Mouse (Mus musculus): ENCODE results near the gene Ip6k3. TPM values are rescaled to one million over a fixed set of nuclear protein-coding genes. Genes with fewer than 3 reads are reported as not detected.

Ip6k3 gene
- total and polyA plus RNA-seq, 3 experiments = 26.3 to 65.7 (median 53.9) TPM

GRCm38 (mm10) chr17:27176287-27176686 is 8.7 kb upstream of the Ip6k3 start (continued):
- TF ChIP-seq MAX (IDR thresholded peaks at IDR 0.05; ENCODE audit: low read length) = no peak
- peak; percentile 43 for TF ChIP-seq HCFC1 (IDR thresholded peaks at IDR 0.05; ENCODE audit: low read depth, low read length)
- TF ChIP-seq CTCF (conservative IDR thresholded peaks at IDR 0.05 in 1 of 2, IDR thresholded peaks at IDR 0.05 in 1 of 2; ENCODE audit: low read depth in 2 of 2, low read length in 2 of 2) = no peak
- TF ChIP-seq UBTF (IDR thresholded peaks at IDR 0.05; ENCODE audit: low read depth, low read length) = no peak
- no peak for TF ChIP-seq GABPA (IDR thresholded peaks at IDR 0.05; ENCODE audit: insufficient replicate concordance, low read depth, low read length)
- TF ChIP-seq ETS1 (conservative IDR thresholded peaks at IDR 0.05; ENCODE audit: low read depth, low read length) = peak; percentile 79
- TF ChIP-seq PAX5 (IDR thresholded peaks at IDR 0.05; ENCODE audit: low read length) = no peak
- no peak for TF ChIP-seq MYC (IDR thresholded peaks at IDR 0.05; ENCODE audit: low read depth, low read length)
- TF ChIP-seq EP300 (IDR thresholded peaks at IDR 0.05; ENCODE audit: low read length) = peak; percentile 48
- no peak; the same call in 1 of the 2 replicates for TF ChIP-seq NRF1 (IDR thresholded peaks at IDR 0.05; ENCODE audit: low read depth, low read length)
- no peak for TF ChIP-seq BHLHE40 (IDR thresholded peaks at IDR 0.05; ENCODE audit: low read depth, low read length)
- TF ChIP-seq CHD2 (IDR thresholded peaks at IDR 0.05; ENCODE audit: low read length) = peak; percentile 84
- no peak; the same call in 1 of the 2 replicates for TF ChIP-seq POLR2AphosphoS2 (IDR thresholded peaks at IDR 0.05; ENCODE audit: low read depth, low read length)
- TF ChIP-seq ZMIZ1 (IDR thresholded peaks at IDR 0.05; ENCODE audit: low read depth, low read length) = peak; percentile 7; the same call in 1 of the 2 replicates

- H3K36me3 ChIP-seq (replicated peaks in 1 of 2; ENCODE audit: control insufficient read depth in 1 of 2, insufficient read depth in 1 of 2, low read length in 1 of 2) = peaks cover 0 to 3% of the 10 kb centered on the region in 2 experiments
- H3K27ac ChIP-seq (ENCODE audit: insufficient read depth, low read depth) = peak overlapping the region; percentile 99
- H3K27me3 ChIP-seq (replicated peaks) = no peaks in the 10 kb centered on the region
- 0 out of 2 replicates have a peak, but pooled peaks cover 3% of the 10 kb centered on the region for H3K79me2 ChIP-seq (replicated peaks; ENCODE audit: control insufficient read depth, extremely low read depth, insufficient read depth, poor library complexity, severe bottlenecking)
- H3K4me1 ChIP-seq (ENCODE audit: control insufficient read depth in 1 of 2, insufficient read depth in 2 of 2) = peaks cover 40 to 65% of the 10 kb centered on the region in 2 experiments
- no peak for DNase-seq (ENCODE audit: extremely low read depth)
- peak overlapping the region; percentile 78 for H3K4me2 ChIP-seq (ENCODE audit: insufficient read depth, low read depth, poor library complexity, severe bottlenecking)
- H3K4me3 ChIP-seq (replicated peaks in 1 of 3; ENCODE audit: low read depth in 2 of 3, low read length in 2 of 3, poor library complexity in 1 of 3) = peak overlapping the region in 2 of 3 experiments; percentile 42 to 56
- H3K9me3 ChIP-seq (replicated peaks; ENCODE audit: low read length) = peaks cover 5% of the 10 kb centered on the region
- peak overlapping the region; percentile 74 for H3K9ac ChIP-seq (ENCODE audit: insufficient read depth, low read depth)
- dilution Hi-C loops (cut with MboI; ENCODE audit: extremely low pct_ligation_motif_present, extremely low pct_unique_long_range_greater_than_20kb, low sequenced_read_pairs) (no loop called here), in situ Hi-C loops (cut with MboI; ENCODE audit: low pct_ligation_motif_present, low pct_unique_long_range_greater_than_20kb, low sequenced_read_pairs) (no loop called here)
- TF ChIP-seq NELFE (IDR thresholded peaks at IDR 0.05; ENCODE audit: low read depth, low read length) = 0 out of 2 replicates have a peak, but pooled peaks have one; percentile 7
- no peak for TF ChIP-seq ZNF384 (IDR thresholded peaks at IDR 0.05; ENCODE audit: low read depth, low read length)
- no peak for TF ChIP-seq MAFK (IDR thresholded peaks at IDR 0.05; ENCODE audit: insufficient replicate concordance, low read length)
- TF ChIP-seq KAT2A (IDR thresholded peaks at IDR 0.05; ENCODE audit: insufficient replicate concordance, low read length) = no peak
- TF ChIP-seq CTCF (conservative IDR thresholded peaks at IDR 0.05 in 1 of 2, IDR thresholded peaks at IDR 0.05 in 1 of 2; ENCODE audit: low read depth in 2 of 2, low read length in 2 of 2) = no peak
- TF ChIP-seq ZMIZ1 (IDR thresholded peaks at IDR 0.05; ENCODE audit: low read depth, low read length) = 0 out of 2 replicates have a peak, but pooled peaks have one; percentile 69
- TF ChIP-seq SIN3A (IDR thresholded peaks at IDR 0.05; ENCODE audit: low read length) = peak; percentile 68
- TF ChIP-seq RAD21 (IDR thresholded peaks at IDR 0.05; ENCODE audit: low read depth, low read length) = no peak
- no peak for TF ChIP-seq MEF2A (IDR thresholded peaks at IDR 0.05; ENCODE audit: borderline replicate concordance, low read depth, low read length)
- peak; percentile 77 for TF ChIP-seq MAZ (IDR thresholded peaks at IDR 0.05; ENCODE audit: low read depth, low read length)
- TF ChIP-seq JUND (conservative IDR thresholded peaks at IDR 0.05; ENCODE audit: low read depth, low read length) = no peak
- TF ChIP-seq POLR2AphosphoS2 (IDR thresholded peaks at IDR 0.05; ENCODE audit: low read depth, low read length) = no peak
- no peak for TF ChIP-seq USF1 (IDR thresholded peaks at IDR 0.05; ENCODE audit: low read depth, low read length)
- TF ChIP-seq CHD1 (IDR thresholded peaks at IDR 0.05; ENCODE audit: low read depth, low read length) = 0 out of 2 replicates have a peak, but pooled peaks have one; percentile 6
- 0 out of 2 replicates have a peak, but pooled peaks have one; percentile 29 for TF ChIP-seq IRF4 (IDR thresholded peaks at IDR 0.05; ENCODE audit: low read depth, low read length)
- TF ChIP-seq TBP (conservative IDR thresholded peaks at IDR 0.05; ENCODE audit: low read depth, low read length) = 0 out of 2 replicates have a peak, but pooled peaks have one; percentile 20
- TF ChIP-seq MAX (IDR thresholded peaks at IDR 0.05; ENCODE audit: low read length) = 0 out of 2 replicates have a peak, but pooled peaks have one; percentile 26
- TF ChIP-seq BHLHE40 (IDR thresholded peaks at IDR 0.05; ENCODE audit: low read depth, low read length) = peak; percentile 25; the same call in 1 of the 2 replicates
- TF ChIP-seq EP300 (IDR thresholded peaks at IDR 0.05; ENCODE audit: low read length) = 0 out of 2 replicates have a peak, but pooled peaks have one; percentile 23
- 0 out of 2 replicates have a peak, but pooled peaks have one; percentile 20 for TF ChIP-seq ELF1 (IDR thresholded peaks at IDR 0.05; ENCODE audit: low read depth, low read length)
- TF ChIP-seq MXI1 (IDR thresholded peaks at IDR 0.05; ENCODE audit: low read depth, low read length) = peak; percentile 7; the same call in 1 of the 2 replicates
- no peak for TF ChIP-seq JUN (IDR thresholded peaks at IDR 0.05; ENCODE audit: insufficient read depth, low read depth, low read length)
- peak; percentile 4; the same call in 1 of the 2 replicates for TF ChIP-seq SMC3 (IDR thresholded peaks at IDR 0.05; ENCODE audit: low read depth, low read length)
- no peak for TF ChIP-seq ZC3H11A (IDR thresholded peaks at IDR 0.05; ENCODE audit: low read depth, low read length)
- no peak for TF ChIP-seq USF2 (conservative IDR thresholded peaks at IDR 0.05; ENCODE audit: low read depth, low read length)
- peak; percentile 53 for TF ChIP-seq TCF12 (IDR thresholded peaks at IDR 0.05; ENCODE audit: low read depth, low read length)
Measured at GRCm38 (mm10) chr17:27175196-27175874, 7.7 kb upstream of the Ip6k3 start.
